Mouse (Mus musculus) kidney, postnatal 36 days (tissue): ENCODE measurements around the gene Arhgef28.

ENCODE experiments used
- DNase-seq, 2 experiments: peaks; one replicate each; pipeline ENCODE4 v3.0.0; 2021 to 2022; ENCODE audit warnings: mixed read lengths in 2 of 2

The Arhgef28 gene

DNA sequence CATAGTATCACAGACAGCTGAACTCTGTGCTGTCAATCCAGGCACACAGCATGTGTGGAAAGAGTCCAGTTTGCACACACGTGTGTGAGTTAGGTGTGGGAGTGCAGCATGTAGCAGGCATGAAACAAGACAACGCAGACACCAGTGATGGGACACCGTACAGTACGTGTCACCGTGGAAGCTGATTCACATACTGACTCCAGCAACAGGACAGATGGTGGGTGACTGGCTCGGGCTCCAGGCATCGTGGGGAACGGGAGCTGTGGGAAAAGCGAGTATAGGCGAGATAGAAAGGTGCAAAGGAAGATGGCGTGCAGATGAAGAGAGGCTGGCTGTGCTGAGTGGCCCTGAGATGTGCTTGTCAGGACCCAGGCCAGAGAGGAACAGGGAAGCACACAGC, 23.9 kb downstream of the Arhgef28 start:
- DNase-seq = no peak

DNA sequence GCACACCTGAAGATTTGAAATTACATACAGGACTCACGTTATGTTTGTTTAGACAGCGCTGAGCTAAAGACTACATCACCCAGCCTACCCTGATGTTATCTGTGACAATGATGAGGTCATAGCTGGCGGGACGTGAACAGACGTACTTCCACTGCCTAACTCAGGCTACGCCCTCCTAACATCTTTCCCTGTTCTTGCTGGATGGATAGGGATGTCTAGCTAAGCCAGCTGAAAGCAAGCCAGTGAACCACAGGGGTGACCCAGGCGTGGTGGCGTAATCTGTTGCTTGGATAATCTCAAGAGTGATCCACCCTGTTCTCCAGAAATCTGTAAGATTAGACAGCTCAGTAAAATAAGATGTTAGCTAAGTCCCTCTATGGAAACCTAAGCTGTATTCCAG, 25.6 kb downstream of the Arhgef28 start:
- no peak for DNase-seq

DNA sequence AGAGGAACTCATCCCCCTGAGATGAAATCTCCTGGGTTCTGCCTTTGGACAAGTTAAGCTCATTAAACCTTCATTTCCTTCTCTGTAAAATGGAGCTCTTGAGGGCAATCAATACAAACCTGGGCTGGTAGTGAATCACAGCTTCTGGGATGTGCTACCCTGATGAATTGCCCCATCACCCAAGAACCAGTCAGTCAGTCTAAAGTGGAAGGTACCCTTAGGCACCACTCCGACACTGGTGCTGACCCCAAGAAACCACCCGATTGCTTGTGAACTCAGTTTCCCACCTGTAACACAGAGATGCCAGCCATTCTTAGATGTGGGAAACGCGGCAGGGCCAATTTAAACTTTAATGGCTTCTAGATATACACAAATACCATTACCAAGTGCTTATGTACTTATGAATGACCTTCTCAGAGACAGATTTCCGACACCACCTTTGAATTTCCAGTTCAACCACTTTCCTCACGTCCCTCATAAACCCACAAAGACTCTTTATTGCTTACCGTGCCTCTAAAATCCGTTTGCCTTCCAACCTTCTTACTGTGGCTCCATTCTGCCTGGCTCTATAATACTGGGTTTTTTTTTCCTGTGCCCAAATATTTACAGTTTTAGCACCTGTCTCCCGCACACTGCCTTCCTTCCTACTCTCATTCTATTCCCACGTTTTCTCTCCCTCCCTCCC, 30.8 kb downstream of the Arhgef28 start:
- no peak for DNase-seq

DNA sequence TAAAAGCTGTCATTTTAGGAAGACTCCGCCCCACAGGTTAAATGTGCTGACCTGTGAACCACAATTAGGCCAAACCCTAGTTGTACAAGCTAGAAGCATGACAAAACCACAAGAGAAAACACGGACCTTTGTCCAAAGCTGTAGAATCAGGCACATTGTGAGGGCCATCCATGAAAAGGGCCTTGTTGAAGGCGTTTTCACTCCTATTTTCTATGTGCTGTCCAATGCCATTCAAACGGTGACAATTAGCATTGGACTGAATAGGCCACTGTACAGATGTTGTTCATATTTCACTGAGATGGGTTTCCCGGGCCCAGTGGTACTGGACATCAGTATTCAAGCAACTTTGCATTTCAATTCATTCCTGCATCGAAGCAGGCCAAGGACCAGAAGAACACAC, 33.2 kb downstream of the Arhgef28 start:
- no peak for DNase-seq

DNA sequence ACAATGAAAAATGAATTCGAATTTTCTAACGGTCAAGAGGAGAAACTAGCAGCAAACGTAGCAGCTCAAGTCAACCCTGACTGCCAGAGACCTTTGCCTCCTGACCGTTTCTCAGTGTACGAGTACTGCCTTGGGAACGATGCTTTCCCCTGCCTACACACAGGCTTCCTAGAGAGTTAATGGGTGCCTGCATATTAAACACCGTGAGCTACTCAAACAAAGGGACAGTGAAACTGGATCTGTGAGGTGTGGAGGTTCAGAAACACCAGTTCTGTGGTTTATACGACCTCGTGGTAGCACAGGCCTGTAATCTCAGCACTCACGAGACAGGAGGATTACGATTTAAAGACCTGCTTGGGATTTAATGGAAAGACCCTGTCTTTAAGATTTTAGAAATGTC, 33.9 kb downstream of the Arhgef28 start:
- DNase-seq = peak in 1 of 2 experiments; percentile 17

DNA sequence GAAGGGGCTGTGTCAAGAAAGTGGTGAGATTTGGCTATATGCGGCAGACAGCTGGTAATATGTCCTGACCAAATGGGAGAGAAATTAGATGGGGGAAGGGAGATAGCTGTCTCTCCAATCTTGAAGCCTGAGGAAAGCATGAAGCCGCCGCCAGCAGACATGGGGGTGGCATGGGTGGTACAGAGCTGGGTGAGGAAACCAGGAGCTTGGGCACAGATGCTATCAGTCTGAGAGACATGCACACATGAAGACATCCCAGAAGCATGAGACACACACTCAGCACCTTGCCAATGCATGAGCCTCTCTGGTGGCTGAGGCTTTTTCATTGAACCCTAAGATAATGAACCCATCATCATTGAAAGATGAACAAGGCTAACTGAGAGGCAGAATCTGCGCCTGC, 34.5 kb downstream of the Arhgef28 start:
- DNase-seq = no peak

DNA sequence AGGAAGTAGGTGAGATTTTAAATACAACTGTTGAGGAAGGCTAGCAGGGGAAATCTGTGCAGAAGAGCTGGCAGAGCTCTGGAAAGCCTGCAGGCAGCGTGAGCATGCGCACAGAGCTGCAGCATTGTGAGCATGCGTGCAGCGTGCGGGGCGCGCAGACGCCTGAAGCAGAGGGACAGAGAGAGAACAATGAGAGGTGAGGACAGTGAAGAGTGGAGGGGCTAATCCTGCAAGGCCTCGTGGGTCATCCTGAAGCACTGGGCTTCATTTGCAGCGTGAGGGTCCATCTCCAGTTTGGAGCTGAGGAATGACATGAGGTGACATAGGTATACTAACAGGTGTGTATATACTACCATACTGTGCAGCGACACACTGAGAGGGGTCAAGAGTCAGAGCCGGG, 35.0 kb downstream of the Arhgef28 start:
- no peak for DNase-seq

DNA sequence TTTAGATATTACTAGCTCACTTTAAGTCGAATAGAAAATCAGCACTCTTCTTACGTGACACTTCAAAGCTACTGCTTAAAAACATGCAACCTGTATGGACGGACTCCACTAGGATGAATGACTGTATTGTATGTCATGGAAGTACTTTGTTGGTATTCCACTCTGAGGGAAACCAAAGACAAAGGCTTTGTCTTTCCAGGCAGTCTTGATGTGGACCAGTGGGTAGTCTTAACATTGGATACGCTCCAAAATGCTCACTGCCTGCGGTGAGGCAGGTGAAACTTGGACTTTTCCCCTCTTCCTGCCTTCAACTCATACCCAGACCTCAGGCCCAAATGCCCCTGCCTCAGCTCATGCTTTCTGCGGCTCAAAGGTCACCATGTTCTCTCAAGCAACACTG, 41.4 kb downstream of the Arhgef28 start:
- DNase-seq = peak in 1 of 2 experiments; percentile 11

DNA sequence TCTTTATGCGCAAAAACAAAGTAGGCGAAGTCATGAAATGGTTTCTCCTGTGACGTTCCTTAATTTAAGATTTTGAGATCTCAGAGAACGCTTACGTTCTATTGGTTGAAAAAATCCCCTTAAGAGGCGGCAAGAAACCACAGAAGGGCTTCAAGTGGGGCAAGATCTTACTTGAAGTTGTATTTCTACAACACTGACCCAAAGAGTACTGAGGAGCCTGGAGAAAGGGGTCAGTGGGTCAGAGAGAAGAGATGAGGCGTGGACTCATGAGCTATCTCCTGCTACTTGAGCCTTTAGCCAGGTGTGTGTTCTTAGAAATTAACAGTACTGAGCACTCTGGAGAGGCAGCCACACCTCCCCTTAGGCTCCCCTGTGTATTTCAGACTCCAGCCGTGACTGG, 44.7 kb downstream of the Arhgef28 start:
- no peak for DNase-seq

DNA sequence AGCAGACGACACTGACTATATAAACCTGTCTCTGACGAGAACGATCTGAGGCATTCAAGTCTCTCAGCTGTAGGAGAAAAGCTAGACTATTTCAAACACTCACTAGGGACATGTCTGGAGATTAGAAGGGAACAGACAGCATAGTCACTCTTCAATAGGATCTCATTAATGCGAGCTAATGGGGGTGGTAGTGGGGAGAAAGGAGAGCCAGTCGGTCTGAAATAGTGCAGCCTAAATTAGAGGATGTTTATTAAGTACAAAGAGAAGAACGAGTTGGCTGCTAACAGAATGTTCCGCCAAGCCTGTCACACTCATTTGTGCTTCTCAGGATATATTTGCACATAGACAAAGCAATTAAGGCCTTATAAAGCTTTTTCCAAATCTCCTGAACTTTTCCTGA, 49.6 kb downstream of the Arhgef28 start:
- DNase-seq = no peak

DNA sequence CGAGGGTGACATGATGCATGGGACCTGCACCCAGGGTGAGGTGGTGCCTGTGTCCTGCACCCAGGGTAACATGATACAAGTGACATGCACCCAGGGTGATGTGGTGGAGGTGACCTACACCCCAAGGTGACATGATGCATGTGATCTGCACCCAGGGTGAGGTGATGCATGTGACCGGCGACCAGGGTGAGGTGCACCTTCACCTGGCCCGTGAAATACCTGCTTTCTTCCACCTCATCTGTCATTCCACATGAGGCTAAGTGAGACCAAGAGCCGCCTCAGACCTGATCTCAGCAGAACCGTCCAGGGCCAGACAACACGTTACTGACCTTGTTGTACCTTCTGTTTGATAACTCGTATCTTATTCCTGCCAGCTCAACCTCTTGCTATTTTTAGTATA, 53.5 kb downstream of the Arhgef28 start:
- no peak for DNase-seq

DNA sequence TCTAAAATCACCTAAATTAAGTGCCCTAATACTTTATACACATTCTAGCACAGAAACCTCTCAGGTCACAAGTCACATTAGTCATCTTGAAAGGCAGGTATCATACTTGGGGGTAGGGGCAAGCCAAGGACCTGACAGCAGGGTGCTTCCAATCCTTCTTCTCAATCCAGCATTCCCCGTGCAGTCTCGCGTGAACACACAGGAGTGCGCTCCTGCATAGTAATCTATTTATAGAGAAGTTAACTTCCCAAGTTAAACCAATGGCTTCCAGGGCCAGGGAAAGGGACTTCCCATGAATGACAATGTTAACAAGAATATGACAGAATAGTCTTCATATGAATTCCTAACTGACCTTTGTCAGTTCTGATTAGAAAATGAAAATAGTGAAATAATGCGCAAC, 58.7 kb downstream of the Arhgef28 start:
- DNase-seq = no peak

DNA sequence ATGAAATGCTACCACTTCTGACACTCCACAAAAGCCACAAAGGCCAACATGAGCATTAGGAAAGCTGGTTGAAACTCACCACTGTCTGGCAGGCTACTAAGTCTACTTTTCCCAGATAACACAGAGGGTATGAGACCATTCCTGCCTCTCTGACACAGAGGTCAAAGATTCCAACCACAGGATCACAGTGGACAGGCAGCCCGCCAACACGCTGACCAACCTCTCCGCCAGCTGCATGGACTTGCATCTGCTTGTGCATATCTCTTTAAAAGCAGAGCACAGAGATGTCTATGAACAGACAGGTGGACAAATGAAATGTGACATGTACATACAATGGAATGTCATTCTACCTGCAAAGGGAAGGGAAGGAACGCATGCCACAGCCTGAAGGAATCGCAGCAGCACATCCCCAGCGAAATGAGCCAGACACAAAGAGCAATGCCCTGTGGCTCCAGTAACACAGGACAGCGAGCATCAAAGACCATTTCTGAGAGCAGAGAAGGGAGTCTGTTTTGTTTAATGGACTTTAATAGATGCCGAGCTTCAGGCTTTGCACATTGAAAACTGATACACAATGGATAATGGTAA, 59.6 kb downstream of the Arhgef28 start:
- DNase-seq = no peak

DNA sequence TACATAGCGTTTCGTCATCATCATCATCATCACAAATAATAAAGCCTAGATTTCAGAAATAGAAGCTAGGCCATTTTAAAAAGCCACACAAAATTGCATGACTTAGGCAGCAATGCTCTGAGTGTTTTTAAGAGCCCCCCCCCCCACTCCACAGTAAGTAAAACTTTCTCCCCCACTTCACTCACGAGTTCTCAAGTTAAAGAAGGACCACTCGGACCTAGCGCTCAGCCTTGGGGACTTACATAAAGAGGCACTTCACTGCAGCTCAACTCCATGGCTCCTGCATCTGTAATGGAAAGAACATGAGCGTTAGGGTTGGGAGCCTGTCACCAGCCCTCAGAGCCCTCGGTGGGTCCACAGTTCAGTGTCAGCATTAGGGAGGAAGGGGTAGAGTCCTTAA, 60.9 kb downstream of the Arhgef28 start:
- no peak for DNase-seq

DNA sequence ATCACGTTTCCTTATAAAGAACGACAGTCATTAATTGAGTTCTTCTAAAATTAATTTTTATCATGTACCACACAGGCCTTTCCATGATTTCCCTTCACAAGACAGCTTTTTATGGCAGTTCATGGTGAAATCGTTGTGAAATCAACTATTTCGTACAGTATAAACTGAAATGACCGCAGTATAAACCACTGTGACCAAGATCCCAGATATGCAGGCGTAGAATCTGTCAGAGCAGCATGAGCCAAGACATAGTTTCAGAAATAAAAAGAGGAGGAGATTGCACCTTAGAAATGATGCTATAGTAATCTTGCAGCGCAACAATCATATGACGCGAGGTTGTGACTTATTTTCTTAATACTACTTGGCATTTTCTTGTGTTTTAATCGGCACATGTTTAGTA, 63.2 kb downstream of the Arhgef28 start:
- no peak for DNase-seq

DNA sequence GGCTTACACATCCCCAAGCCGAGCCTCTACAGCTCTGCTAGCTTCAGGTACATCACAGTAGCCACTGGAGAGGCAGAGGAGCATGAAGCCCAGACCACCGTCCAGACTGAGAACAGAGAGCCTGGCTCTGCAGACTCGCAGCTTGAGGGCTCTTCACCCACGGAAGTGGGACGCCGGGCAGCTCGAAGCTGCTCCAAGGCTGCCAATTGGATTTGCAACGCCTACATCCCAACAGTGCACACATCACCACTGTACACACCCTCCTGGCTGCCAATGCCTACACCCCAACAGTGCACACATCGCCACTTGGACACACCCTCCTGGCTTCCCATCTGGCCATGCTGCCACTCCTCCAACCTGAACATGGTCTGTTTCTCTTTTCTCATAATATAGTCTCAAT, 65.6 kb downstream of the Arhgef28 start:
- DNase-seq = no peak

DNA sequence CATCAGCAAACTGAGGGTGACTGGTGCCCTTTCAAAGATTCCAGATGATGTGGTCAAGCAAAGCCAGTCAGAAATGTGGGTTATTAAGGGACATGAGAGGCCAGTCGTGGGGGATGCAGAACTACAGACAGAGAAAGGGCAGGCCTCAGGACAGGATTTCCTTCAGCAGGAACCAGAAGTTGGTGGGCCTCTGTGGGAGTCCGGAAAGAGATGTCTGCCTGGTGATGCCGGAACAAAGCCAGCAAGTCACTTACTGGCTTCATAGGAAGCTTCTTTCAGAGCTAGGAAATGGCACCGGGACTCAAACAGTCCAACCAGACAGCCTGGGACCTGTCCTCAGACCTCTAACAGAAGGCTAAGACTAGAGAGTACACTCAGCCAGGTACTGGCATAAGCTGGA, 67.5 kb downstream of the Arhgef28 start:
- peak; percentile 20 to 36 for DNase-seq

DNA sequence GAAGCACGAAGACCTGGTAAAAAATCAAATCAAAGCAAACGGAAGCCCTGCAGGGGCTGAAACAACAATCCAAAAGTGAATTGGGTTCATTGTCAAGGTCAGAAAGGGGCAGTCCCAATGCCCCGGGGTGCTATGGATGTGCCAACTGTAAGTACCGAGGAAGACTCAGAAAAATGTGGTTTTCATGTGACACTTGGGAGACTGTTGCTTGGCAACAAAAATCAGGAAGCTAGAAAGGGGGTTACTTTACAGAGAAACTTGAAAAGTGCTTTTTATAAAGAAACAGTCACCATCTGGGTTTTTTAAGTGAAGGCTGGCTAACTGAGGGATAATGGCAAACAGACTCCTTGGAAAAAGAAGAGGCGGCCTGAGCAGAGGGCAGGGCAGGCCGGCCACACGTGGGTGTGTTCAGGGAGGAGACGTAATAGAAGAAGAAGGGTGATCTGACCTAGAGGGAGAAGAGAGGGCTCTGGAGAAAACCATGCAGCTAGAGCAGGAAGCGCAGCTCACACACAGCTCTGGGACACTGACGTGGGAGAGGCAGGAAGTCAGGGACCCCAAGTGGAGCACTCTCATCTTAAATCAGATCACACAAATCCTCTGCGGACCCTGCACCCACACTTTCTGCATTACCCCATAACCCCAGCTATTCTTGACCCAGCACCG, 70.2 kb downstream of the Arhgef28 start:
- no peak for DNase-seq

DNA sequence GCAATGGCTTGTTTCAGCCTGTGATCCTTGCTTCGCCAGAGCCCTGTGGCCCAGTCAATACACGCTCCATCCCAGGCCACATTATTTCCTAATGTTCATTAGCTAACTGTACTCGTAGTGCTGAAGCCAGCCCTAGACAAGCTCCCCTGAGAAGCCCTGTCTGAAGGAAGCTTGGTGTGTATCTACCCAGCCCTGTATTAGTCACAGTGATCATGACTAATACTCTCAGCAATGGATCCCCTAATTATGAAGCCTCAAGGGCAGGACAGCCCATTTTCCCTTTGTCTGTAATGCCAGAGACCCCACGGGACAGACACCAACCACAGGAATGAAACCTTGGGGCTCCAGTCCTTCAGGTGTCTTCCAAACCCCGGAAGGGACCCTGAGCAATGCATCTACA, 73.3 kb downstream of the Arhgef28 start:
- DNase-seq = no peak

DNA sequence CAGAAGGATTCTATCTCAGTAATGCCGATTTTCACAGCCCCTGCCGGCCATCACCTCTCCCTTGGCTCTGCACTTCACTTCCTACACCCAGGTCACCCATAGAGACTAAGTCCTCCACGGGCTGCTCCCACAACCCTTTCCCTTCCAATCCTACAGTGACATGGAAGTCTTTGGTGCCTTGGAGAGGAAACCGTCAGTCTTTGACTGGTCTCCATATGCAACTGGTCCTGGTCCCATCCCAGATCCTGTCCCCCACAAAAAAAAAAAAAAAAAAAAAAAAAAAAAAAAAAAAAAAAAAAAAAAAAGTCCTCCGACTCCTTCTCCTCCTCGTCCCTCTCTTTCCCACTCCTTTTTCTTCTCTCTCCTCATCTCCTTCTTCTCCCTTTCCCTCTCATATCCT, 74.0 kb downstream of the Arhgef28 start:
- no peak for DNase-seq

DNA sequence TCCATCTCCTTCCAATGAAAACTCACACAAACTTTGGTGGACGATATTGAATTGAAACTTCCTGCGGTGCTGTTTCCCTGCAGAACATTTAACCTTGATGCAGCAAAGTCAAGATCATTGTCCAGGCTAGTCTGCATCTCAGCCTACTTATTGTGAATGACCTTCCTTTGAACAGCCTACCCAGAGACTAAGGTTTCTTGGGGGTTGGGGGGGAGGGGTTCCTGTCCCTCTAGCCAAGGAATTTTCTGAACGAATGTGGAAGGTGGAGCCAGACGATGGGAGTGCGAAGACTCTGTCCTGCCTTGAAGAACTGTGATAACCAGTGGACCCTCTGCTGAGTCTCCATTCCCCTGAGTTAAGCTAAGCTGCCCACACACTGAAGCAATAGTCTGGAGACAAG, 80.6 kb downstream of the Arhgef28 start:
- no peak for DNase-seq

DNA sequence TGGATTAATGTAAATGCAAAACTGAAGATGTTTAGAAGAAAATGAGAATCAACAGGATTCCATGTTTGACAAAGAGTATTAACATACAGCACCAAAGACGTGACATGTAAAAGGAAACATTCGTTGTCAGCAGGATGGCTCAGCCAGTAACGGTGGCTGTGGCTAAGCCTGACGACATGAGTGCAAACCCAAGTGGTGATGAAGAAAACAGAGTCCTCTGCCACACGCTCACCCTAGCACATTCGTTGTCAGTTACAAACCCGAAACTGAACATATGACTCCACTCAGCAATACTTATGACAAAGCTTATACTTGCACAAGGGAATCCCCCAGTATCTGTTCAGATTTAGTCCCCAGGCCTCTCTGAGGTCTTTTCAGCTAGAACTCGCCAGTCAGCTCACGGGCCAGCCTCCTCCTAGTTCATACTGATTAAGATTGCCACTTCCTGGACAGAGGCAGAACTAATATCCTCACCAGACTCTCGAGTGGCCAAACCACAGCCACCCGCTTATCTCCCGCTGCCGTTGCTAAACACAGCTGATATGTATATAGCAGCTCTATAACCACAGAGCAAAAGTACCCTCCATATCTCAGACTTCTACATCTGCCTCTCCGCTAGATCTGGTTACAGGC, 82.0 kb downstream of the Arhgef28 start:
- no peak for DNase-seq

DNA sequence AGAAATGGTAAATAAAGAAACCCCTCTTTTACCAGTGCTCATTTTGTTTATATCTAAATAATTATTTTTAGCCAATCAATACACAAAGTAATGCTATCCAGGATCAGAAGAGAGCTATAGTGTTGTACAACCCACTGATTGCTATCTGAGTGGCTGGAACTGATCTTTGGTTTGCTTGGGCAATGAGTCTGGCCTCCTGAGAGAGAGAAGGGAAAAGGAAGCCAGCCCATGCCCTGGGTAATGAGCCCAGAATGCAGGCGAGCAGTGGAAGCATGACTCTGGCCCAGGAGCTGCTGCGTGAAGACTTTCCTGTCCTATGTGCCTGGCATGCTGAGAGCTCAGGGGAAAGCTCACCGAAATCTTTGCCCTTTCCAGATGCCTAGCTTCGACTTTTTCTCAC, 83.5 kb downstream of the Arhgef28 start:
- no peak for DNase-seq

DNA sequence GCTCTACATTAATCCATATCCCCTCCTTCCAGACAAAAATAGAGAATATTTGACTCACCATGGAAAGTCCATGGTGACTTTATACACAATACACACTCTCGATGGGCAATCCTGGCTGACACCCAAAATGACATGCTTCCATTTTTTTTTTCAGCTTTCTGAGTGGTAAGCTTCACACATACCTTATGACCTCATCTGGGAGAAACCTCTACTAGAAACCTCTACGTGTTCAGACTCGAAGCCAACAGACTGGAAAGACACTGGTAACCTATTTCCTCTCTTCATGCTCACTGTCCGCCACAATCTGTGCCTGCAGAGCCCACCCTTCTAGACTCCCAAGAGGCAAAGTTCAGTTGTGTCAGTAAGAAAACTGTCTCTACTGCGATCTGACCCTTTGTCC, 84.2 kb downstream of the Arhgef28 start:
- DNase-seq = no peak
